Mouse (Mus musculus) G1E-ER4 (cell line): ENCODE data around the gene Clybl. TPM values are rescaled to one million over a fixed set of nuclear protein-coding genes. Genes with fewer than 3 reads are reported as not detected.

Experiments used
- GATA1 ChIP-seq: IDR thresholded peaks from one replicate; pipeline ENCODE4 v1.8.0; 2012; ENCODE audit warnings: low read length, inconsistent platforms
- polyA plus RNA-seq: library from polyadenylated mRNA; stranded (reverse); fragments of >175 nt; gene quantifications from 2 replicates; pipeline ENCODE4 v1.2.3, GENCODE M21; 2012

Gene Clybl
- polyA plus RNA-seq, 1 experiment, result 30.1 TPM

DNA sequence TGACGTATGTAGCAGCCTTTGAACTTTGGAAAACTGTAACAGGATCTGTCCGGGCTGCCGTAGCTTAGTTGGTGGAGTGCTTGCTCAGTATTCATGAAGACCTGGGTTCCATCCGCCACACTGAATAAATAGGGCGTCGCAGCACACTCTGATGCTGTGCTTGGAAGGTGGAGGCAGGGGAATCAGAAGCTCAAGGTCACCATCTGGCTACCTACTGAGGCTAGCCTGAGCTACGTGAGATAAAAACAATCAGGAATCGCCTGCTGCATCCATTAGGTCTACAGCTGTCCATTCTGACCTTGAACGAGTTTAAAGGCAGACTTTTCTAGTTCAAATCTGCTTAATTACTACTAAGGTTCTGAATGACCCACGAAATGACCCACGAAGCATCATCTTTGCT lies 118.8 kb downstream of the Clybl start:
- no peak for TF ChIP-seq GATA1

DNA sequence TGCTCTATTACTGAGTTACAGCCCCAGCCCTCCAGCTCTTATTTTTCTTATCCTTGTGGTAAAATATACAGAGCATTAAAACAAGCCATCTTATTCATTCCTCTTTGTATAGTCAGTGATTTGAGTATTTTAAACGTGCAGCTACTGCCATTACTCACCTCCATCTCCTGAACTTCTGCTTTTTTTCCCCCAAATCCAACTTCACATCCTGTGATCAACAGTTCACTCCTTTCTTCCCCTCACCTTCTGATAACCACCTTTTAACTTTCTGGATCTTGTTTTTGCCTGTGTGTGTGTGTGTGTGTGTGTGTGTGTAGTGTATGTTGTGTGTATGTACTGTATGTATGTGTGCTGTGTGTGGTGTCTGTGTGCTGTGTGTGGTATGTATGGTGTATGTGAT lies 122.3 kb downstream of the Clybl start:
- no peak for TF ChIP-seq GATA1

DNA sequence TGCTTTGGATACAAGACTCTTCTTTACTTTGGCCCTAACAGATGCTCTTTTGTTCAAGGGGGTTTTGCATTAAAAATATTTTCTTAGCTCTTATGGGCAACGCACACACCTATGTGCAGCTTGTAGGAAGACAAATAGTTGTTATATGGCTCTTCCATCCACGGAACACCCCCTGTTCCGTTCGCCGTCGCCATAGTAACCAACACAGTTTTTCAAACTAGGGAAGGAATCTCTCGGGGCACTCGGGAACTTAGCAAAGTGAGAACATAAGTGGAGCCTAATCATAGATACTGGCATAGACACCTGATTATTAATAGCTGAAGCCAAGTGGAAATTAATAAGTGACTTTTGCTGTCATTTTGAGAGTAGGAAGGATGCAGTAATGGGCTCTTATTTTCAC lies 123.6 kb downstream of the Clybl start:
- no peak for TF ChIP-seq GATA1

DNA sequence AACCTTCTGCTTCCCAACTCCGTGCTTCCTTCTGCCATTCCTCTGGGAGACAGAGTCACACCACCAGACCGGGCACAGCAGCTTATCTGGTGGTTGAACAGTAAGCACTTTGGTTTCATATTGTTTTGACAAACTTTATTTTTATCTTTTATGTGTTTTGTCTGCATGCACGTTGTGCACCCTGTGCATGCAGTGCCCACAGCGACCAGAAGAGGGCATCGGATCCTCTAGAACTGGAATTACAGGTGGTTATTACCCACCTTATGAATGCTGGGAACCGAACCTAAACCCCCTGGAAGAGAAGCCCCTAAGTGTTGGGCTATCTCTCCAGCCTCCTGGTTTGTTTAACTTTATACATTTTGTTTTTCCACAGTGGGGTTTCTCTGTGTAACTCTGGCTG lies 130.9 kb downstream of the Clybl start:
- no peak for TF ChIP-seq GATA1

DNA sequence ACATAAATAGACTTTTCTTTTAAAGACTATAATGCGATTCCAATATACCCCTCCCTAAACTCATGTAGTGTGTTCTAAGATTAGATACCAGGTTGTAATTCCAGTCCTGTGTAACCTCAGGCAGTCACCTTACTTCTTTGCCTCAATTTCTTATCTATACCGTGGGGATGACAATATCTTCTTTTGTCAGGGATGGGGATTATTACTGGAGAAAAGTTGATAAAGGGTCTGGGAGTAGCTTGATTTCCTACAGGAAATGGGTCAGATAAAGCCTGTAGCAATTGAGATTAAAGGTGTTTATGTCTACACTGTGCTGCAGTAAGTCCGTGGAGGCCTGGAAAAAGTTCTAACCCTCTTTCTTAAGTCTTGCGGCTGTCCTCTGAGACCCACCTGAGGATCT lies 131.8 kb downstream of the Clybl start:
- peak; percentile 55 for TF ChIP-seq GATA1

DNA sequence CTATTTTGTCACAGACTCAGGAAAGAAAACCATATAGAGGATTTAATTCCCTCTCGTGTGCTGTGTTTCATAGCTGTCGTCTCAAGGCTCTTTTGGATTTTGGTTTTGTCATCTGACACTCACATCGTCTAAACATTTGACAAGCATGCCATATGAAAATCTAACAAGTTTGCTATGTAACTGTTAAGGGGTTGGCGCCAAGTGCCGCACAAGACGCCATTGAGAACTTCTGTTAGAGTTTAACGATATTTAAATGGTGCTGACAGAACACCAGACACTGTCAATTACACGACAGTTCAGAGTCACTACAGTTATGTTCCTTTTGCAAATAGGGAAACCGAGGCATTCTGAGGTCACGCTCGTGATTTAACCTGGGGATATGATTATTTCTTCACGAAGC lies 134.2 kb downstream of the Clybl start:
- no peak for TF ChIP-seq GATA1

DNA sequence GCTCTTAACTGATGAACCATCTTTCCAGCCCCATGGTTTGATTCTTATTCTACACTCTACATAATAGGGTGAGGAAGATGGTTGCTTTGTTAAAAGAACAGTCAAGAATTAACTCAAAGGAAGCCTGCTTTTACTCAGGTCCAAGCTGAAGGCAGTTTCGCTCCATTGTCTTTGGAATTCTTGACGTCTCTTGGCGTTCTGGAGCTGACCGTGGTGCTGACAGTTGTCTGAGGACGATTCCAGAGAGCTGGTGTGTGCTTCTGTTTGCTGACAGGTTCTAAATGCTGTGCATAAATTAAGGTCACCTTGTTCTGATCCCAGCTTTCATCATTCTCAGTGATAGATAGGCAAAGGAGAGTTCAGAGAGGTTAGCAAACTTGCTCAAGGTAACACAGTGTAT lies 140.6 kb downstream of the Clybl start:
- TF ChIP-seq GATA1, result no peak

DNA sequence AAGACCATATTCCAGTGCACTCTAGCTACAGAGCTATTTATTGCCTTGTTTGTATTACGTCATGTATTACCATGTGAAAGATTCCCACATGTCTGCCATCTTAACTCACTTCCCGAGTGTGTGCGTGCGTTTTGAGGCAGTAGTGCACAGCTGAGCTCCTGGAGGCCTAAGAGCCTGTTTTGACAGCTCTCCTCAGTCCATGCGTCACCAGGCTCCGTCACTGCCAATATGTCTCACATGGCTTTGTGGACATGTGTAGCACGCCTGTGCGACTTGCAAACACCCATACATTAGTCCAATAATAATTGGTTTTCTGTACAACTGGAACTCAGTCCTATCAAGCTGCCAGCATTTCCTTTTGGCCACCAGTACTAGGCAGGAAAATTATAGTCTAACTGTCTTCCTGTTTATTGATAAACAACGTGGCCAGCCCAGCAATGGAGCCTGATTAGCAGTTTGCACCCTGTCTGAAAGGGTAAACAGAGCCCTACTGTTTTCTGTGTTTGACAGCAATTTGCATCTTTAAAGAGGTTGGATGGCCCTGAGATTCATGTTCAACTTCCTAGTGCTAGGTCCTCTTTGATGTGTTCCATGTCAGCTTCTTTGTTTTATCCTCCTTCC lies 142.4 kb downstream of the Clybl start:
- TF ChIP-seq GATA1, result no peak

DNA sequence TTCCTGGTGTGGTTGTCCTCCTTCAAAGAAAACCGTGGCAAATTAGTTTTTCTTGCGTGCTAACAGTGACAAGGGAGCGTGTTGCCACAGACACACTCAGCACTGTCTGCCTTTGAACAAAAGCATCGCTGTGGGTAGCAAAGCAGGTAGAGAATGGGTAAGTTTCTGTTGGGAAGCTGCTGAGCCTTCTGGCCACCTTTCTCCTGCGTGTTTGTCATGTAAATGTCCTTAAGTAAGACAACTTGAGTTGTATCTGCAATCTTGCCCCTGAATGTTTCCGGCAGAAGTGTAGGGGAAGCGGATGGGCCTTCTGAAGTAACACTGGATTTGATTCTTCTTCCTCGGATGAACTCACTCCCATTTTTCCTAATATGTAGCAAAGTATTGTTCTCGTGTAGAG lies 148.6 kb downstream of the Clybl start:
- TF ChIP-seq GATA1, result no peak

DNA sequence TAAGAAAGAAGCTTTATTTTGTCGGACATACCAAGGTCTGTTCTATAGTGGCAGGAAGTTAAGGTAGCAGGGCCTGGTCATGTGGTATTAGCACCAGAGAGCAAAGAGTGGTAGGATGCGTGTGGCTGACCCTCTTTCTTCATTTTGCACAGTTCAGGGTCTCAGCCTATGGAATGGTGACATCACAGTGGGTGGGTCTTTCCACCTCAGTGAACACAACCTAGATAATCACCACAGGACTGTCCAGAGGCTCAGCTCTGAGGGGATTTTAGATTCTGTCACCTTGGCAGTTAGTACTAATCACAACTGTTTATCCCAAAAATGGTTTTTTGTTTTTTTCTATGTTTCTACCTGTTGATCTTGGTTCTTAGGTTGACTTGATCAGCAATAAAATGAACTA lies 149.2 kb downstream of the Clybl start:
- no peak for TF ChIP-seq GATA1

DNA sequence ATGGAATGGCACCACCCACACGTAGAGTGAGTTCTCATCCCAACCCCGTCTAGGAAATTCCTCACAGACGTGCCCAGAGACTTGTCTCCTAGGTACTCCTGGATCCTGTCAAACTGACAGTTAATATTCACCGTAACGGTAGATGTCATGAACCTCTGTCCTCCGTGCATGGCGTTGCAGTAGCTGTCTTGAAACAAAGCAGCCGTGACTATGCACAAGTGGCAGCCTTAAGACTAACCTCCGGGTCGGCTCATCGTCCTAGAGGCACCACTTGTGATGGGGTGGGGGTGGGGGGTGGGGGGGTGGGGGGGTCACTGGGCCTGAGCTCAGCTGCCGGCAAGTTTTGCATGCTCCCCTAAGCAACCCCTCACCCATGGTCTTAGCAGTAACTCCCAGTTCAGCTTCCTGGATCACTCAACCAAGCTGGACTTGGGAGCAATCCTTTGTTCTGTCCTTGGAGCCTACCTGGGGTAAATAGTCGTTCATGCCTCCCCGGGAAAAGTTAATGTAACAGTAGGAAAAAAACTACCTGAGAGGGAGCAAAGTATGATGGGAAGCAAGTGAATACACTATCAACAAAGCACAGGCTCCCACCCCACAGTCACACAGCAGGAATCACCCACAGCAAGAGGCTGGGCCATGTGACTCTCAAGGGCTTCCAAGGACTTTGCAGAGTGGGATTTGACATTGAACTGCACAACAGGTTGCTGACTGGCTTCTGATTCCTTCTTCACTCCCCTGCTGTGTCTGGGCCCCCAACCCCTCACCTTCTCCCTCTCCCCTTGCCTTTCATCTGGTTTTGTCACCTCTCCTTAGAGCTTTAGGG lies 150.3 kb downstream of the Clybl start:
- TF ChIP-seq GATA1, result no peak

DNA sequence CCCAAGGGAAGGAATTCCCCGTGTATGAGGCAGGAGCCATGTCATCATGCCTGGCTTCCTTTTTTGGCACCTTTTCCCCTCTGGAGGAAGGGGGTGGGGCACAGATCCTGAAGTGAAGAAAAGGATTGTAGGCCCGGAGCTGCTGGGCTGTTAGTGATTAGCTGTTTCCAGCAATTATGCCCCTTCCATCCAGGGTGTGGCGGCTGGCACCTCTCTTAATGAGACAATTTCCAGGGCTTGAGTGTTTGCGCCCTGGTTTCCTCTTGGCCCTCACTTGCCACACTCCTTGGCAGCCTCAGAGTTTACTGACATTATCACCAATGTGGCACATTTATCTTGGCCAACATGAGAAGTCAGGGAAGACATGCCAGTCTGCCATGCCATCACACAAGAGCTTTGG lies 155.5 kb downstream of the Clybl start:
- TF ChIP-seq GATA1, result no peak

DNA sequence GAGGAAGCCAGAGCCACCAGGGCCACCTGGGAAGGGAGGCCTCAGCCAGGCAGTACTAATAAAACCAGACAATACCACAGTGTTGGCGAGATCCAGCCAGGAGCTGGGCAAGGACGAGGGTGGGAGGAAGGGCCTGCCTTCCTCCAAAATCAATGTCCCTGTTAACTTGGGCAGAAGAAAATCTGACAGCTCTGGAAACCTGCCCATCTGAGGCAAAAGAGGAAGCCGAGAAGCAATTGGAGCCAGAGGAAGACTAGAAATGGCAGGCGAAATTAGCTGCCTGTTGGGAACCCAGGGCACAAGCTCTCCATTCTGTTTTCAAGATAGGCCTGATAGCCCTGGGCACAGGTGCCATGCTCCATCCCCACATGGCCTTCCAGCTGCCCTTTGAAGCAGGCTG lies 157.3 kb downstream of the Clybl start:
- no peak for TF ChIP-seq GATA1

DNA sequence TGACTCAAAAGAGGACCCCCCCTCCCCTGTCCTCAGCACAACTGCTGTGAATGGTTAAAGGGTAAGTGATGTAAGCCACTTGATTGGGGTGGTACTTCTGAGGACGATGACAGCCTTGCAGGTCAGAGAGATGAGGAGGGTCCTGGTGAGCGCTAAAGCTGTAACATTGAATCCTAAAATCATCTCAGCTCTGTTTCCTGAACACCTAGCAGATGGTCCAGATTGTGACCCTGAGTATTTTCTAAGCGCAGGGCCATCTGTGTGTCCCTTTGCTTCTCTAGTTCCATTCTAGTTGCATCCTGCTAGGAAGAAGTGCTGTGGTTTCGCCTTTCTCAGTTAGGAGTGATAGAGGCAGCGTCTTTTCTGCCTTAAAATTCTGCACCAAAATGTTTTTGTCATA lies 158.6 kb downstream of the Clybl start:
- no peak for TF ChIP-seq GATA1

DNA sequence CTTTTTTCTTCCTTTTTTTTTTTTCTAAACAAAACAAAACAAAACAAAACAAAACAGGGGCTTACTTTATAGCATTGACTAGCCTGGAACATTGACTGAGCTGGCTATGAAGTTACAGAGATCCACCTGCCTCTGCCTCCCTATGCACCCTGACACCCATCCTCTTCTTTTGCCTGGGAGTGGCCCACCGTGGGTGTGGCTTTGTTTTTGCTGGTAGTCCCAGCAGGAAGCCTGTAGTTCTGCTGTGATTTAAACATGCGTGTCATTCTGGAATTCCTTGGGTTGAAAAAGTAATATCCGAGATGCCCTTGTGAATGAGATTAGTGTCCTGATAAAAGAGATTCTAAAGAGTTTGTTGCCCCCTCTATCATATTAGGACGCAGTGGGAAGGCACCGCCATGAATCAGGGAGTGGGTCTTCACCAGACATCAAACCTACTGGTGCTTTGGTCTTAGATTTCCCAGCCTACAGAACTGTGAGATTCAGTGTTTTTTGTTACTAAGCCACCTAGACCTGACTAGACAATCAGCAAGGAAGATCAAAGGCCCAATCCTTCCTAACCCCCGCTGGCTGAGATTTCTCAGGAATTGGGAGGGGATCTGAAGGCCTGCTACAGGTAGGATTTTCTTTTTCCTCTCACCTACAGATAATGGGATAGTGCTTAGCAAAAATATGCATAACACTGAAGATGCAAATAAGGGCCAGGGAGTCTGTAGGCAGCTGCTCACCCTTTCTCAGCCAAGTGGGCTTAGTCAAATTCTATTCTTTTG lies 160.3 kb downstream of the Clybl start:
- no peak for TF ChIP-seq GATA1

DNA sequence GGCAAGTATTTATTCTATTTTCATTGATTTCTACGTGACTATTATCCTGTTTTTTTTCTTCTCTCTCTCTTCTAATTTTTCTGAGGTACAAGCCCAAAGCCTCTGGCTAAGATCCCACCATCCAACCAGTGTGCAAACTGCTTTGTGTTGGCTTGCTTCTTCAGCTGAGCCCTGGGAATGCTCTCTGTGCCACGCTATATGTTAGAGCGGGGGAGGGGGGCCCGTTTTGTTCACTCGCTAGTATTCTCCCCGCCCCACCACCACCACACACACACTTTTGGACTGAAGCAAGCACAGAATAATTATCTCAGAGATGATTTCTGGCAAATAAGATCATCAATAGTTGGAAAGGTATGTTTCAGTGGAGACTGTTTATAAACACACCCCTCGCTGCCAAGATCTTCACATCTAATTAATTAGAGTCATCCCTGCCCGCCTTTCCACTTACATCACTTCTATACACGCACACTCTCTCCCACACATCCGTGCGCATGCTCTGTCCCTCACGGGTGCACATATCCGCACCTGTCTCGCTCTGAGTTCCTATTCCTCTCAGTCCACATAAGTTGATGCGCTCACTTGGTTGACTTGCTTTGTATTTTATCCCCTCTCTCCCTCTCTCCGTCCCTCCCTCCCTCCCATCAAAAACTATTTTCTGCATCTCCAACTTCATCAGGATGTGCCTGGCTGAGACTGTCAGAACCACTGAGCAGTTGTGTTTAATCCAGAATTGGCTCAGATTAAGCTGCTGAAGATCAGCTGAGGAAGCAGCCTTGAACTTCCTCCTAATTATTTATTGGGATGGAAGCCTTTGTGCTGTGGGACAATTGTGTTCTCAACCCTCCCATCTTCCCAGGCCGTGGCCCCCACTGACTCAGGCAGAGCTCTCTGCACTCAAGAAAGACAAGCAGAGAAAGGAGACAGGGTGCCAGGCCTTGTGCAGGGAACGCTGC lies 163.0 kb downstream of the Clybl start:
- TF ChIP-seq GATA1, result no peak
